Mouse (Mus musculus): ENCODE measurements around the gene Pard3.
A peak's percentile ranks its signal among the peaks of the same experiment; 100 is the strongest.

Gene Pard3

DNA sequence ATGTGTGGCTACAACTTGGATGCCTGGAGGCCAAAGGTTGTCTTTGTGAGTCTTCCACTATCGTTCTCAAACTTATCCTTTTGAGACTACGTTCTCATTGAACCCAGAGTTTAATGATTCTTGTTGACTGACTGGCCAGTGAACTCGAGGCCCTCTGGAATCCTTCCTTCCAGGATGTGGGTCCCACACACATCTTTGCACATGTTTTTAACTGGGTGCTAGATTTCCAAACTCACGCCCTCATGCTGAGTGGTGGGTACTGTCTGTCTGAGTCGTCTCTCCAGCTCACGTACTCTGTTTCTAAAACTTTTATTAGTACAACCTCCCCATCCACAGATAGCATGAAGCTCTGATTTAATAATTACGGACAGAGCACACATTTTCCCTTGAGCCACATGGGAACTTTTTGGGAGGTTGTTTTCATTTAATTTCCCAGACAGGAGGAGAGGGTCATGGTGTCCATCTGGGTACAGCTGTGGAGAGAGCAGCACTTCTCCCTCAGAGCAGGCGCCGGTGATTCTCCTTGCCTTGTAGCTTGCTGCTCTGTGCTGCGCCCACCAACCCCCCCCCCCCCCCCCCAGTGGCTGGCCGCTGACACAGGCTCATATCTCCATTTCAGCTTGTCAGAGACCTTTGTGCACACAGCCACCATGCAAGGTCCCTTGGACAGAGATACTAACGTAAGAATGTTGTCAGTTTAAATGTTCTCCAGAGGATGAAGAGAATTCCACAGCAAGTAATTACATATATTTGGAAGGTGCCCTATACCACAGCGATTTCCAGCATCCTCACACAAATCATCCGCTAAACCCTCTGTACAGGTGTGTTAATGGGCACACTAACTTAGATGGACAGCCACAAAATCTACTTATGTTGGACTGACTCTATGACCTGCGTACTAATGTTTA lies 165.9 kb downstream of the Pard3 start:
- DNase-seq (ENCODE audit: low read depth, low spot score): no peak

DNA sequence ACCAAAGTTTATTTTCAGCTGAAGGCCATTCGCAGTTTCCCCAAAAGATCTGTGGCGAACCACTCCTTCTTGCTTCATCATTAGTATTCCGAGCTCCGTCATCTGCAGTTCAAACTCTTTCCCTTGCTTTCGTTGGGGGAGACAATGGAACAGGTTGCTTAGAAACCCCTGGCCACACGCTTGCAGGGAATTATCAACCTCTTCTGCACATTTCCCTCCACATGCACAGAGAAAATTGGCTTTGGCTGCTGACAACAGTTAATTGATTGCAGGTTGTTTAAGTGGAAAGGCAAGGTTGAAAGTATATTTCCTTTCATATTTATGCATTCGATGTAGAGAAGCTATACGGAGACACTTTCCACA lies 166.5 kb downstream of the Pard3 start:
- no peak for DNase-seq (ENCODE audit: low read depth, low spot score)

DNA sequence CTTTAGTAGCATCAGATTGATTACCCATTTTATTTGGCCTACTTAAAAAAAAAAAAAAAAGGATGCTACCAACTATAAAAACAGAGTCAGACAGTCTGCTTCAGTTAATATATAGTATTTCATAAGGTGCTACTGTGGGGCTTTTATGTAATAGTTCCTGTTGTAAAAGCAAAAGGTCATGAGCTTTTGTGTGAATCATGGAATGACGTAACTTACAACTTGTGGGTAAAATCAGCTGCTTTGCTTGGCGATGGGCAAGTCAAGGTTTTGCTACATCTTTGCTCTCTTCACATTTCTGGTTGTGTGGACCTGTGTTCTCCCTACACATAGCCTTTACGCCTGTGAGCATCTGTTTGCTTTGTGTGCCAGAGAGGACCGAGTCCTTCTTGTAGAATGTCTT lies 179.7 kb downstream of the Pard3 start:
- DNase-seq (ENCODE audit: low read depth, low spot score): no peak

DNA sequence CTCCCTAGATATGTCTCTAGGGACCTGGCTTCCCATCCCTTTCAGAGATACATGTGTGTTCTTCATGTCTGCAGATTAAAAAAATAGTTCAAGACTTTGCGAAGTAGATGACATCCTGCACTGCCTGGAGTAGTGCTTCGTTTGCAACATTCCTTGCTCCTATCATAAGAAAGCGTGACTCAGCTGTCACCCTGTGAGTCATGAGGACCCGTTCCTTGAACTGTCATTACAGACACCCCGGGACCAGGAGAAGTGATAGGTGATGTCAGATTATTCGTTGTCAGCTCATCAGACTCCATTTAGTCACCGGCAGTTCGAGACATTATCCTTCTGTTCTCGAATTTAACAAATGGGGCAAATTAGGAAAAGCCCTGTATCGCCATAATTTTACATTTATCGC lies 180.1 kb downstream of the Pard3 start:
- DNase-seq (ENCODE audit: low read depth, low spot score): no peak

DNA sequence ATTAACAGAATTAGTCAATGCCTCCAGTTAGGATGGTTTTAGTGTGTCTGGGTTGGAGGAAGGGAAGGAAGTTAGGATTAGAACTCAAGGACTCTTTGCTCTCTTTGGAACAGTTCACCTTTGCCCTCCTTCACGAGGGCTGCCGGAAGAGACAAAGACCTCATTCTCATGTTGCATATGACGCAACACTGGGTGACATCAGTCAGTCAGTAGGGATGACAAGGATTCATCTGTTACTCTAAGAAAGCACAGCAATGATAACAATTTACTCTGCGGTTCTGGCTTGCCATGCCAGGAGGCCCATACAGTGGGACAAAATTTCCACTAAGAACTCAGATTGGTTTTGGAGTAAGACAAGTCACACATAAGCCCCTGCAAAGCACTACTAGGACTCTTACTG lies 187.1 kb downstream of the Pard3 start:
- no peak for DNase-seq (ENCODE audit: low read depth, low spot score)

DNA sequence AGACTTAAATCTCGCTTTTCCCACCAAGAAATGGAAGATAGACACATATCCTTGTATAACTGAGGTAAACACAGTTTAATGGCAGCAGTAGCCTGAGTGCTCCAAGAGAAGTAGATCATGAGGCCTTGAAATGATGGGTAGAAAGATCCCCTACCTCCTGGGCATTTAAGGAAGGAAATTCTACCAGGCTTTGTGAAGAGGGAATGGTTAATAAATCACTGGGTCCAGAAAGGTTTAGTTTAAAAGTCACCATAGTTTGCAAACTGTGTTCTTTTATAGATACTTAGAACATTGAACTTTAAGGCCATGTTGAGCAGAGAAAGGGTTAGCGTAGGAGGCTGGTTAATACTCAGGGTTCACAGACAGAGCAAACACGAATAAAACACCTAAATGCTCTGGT lies 187.8 kb downstream of the Pard3 start:
- no peak for DNase-seq (ENCODE audit: low read depth, low spot score)

DNA sequence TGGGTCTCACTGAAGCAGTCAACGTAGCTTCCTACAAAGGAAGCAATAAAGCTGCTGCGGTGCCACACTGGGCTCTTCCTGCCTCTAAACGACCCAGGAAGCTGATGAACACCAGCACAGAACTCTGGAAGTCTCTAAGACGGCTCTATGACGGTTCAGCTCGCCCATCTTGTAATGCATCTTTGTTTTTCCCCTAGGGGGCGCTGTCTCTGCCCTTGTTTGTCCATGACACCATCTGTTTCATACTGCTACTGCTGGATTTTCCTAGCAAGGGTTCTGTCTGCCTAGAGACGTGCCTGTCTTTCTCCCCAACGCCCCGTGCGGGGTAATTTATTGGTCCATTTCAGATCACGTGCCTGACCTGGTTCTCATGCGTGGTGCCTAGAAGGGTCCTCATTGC lies 188.3 kb downstream of the Pard3 start:
- DNase-seq (ENCODE audit: low read depth, low spot score): peak; percentile 40

DNA sequence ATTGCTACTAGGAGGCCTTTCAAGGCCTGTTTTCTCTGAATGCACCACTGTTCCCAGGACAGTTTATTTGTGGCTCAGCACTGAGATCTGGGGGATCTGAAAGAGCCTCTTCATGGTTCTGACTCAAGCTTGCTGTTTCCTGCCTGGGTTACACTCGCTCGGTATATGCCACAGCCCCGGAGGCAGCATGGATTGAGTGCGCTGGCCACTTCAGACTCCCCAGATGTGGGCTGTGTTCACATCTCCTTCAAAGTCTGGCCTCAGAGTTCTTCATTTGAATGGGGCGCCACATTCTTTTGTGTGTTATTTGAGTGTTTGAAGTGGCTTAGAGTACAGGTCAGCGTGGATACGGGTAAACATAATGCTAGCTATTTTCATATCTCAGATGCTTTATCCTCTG lies 190.9 kb downstream of the Pard3 start:
- no peak for DNase-seq (ENCODE audit: low read depth, low spot score)

DNA sequence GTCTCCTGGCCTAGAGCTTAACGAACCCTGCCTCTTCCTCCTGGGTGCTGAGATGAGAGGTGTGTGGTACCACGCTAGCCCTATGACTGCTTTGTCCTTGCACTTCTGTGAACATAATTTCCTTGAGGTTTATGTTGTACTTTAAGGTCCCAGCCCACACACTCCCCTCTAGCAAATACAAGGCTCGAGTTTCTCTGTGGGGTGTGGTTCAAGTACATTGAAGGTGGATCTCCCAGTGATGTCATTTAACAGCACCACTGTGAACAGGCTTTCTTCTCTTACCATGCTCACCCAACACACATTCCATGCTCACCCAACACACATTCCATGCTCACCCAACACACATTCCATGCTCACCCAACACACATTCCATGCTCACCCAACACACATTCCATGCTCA lies 193.4 kb downstream of the Pard3 start:
- no peak for DNase-seq (ENCODE audit: low read depth, low spot score)

DNA sequence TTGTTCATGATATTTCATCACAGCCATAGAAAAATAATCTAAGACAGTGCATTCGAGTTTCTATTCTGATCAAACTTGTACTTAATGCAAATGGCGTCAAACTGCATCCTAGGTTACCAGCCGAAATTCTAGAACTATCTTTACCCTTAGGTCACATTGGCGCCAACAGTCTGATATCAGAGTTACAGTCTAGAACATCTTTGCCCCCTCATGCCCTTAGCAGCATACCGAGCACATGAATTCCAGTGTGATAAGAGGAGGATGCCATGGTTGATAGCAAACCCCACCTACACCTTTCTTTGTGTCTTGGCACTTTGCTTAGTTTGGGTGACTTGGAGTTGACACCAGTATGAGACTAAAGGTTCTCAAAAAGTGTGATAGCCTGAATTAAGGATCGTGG lies 197.4 kb downstream of the Pard3 start:
- no peak for DNase-seq (ENCODE audit: low read depth, low spot score)

DNA sequence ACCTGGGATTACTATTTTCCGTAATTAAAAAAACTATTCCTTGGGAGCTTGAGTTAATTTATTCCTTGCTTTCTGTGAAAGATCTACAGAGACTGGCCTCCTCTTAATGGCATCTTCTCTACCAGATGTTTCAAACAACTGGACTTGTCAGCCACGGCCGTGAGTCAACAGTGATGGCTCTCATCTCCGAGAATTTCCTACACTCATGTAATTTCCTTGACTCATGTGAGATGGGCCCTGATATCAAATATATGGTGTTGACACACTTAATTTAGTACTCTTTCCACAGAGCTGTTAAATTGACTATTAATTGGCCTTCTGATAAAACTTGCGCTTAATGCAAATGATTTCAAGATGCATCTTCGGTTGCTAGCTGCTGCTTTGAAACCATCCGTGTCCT lies 198.3 kb downstream of the Pard3 start:
- DNase-seq (ENCODE audit: low read depth, low spot score): no peak

DNA sequence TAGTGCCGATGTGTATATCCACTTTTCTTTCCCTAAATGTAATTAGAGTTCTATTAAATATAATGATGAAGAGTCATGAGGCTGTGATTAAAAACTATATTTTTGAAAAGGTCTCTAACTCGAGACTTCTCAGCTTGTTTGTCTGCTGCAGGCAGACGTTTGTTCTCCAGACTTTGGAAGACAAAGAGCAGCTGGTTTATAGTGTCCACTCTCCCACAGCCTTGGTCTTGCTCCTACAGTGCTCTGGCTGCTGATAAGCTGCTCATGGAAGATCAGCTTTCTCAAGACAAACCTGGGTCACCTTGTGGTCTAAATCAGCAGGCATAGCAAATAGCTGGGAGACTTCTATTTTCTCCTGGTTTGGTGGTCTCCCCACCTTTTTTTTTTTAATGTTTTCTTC lies 198.7 kb downstream of the Pard3 start:
- no peak for DNase-seq (ENCODE audit: low read depth, low spot score)

DNA sequence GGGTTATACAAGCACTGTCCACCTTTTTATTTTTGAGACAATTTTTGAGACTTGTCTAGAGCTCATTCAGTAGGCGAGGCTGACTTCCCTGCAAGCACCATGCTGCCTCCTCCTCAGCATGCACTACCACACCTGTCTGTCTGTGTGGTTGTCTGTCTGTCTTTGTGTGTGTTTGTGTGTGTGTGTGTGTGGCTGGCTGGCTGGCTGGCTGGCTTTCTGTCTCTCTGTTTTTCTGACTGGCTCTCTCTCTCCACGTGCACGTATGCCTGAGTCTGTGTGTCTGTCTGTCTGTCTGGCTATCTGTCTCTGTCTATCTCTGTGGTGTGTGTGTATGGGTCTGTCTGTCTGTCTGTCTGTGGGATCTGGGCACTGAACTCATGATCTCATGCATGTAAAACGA lies 199.2 kb downstream of the Pard3 start:
- no peak for DNase-seq (ENCODE audit: low read depth, low spot score)

DNA sequence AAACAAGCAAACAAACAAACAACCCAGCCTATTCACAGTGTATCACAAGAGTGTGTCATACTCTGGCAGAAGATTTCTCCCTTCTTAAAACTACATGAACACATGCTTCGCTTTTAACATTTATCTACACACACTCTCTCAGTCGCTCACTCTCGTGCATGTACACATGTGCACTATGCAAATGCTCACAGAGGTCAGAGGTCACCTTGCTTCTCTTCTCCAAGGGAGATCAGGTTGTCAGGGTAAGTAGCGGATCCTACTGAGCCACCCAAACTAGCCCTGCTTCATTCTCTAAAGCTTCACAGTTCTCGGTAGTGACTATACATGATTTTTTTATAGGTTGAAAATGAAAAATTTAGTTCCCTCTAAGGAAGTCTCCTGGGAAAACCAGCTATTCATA lies 199.8 kb downstream of the Pard3 start:
- no peak for DNase-seq (ENCODE audit: low read depth, low spot score)

DNA sequence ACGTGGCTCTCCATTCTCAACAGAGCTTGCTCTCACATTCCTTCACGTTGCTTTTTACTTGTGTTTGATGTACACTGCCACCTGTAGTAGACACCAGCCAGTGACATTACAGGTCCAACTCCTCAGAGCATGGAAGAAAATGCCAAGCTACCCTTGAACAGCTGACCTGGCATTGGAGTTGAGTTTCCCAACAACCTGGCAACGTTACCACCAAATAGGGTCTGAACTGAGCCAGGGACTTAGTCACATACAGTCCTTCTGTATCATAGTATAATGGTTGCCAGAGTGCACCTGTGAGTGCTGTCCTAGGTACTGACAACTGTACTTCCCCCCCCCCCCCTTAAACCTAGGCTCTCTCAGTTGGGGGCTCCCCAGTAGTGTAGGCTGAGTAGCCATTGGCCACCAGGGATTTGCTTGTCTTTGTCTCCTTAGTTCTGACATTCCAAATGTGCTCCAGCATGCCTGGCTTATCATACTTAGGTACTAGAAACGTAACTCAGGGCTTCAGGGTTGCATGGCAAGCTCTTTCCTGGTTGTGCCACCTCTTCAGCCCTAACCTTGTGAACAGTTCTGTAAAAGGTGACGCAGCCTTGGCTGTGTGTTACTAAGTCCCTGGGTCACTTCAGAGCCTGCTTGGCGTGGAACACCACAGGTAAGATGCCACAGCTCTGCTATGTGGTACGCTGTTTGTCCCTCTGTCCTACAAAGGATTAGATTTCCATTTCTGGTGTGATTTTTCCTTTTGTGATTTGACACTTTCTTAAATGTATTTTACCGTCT lies 201.2 kb downstream of the Pard3 start:
- no peak for DNase-seq (ENCODE audit: low read depth, low spot score)

DNA sequence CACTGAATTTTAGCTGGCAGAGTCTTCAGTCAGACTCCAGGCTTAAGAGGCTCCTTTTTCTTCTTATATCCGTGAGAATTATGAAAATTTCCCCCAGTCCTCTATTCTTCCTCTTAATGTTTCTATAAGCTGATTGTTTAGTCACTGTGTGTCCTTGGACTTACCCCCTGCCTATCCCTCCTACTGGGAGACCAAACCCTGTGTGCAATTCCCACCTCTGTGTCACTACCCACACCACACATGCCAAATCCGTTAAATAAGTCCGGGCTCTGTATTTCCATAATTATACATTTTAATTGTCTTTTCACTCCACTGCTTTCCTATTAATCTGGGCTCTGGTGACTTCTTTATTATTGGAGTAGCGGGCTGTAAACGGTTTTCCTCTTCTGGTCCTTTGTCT lies 203.1 kb downstream of the Pard3 start:
- DNase-seq (ENCODE audit: low read depth, low spot score): no peak

DNA sequence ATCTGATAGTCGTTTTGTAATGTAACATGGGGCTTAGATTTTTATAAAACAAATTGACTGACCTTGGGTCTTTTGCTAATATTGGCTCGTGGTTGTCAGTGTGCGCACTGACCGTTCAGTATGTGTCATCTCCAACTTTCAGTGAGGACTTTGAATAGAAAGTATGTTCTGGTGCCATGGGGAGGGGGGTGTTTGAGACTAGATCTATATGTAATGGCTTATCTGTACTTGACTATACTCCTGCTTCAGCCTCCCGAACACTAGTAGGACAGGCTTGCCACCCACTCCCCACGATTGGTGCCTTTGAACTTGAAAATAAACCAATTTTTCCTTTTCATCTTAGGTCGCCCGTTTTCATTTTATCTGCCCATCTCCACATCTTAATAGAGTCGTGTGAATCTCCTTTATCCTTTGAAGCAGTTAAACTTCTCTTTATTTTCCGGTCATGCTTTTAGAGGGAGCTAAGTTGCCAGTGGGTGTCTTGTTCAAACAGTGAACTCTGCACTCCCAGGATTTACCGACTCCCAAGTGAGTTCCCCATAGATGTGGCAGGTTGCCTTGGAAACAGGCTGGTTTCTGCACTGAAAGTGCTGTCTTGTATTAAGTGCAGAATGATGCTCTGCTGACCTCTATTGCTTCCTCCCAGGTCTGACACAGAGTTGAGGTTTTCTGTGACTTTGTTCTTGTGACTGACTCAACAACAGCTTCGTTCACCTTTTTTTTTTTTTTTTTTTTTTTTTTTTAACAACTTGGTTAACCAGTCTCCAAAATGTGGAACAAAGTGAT lies 204.7 kb downstream of the Pard3 start:
- no peak for DNase-seq (ENCODE audit: low read depth, low spot score)

DNA sequence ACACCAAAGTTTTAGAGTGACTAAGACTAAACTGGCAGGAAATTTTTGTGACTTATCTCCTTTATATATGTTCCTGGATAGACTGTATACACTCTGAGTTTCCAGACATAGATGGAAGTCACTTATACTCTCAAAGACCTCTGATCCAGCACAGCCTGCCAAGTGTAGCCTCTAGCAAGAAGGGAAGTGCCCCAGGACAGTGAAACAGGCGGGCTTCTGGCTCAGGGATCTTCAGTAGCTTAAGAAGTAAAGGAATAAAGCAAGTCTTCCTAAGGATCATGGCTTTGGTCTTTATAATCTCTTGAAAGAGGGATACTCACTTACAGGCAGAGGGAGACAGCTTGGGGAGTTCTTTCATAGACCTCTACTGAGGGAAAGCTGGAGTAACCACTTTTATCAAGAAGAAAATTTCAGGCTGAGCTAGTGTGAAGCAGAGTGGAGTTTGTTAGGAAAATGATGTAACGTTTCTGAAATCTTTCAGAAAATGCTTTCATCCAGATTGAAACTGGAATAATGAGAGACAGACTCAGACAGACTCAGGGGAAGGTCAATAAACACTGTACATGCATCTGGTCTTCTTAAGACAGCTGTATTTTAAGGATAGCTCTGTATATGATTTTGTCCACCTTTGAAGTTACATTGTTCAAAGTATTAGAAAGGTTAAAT lies 205.5 kb downstream of the Pard3 start:
- no peak for DNase-seq (ENCODE audit: low read depth, low spot score)

DNA sequence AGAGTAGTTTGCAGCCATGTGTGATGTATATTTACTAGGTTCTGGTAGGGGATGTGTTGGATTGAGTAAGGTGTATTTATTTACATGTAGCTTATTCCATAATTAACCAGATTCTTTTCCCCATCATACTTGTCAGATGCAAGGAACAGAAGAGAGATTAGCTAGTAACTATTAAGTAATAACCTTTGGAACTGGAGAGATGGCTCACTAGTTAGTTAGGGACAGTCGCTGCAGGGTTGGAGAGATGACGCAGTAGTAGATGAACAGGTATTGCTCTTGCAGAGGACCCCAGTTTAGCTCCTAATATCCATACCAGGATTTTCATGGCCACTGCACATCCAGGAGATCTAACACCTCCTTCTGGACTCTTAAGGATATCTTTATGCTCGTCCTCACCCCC lies 207.5 kb downstream of the Pard3 start:
- DNase-seq (ENCODE audit: low read depth, low spot score): no peak

DNA sequence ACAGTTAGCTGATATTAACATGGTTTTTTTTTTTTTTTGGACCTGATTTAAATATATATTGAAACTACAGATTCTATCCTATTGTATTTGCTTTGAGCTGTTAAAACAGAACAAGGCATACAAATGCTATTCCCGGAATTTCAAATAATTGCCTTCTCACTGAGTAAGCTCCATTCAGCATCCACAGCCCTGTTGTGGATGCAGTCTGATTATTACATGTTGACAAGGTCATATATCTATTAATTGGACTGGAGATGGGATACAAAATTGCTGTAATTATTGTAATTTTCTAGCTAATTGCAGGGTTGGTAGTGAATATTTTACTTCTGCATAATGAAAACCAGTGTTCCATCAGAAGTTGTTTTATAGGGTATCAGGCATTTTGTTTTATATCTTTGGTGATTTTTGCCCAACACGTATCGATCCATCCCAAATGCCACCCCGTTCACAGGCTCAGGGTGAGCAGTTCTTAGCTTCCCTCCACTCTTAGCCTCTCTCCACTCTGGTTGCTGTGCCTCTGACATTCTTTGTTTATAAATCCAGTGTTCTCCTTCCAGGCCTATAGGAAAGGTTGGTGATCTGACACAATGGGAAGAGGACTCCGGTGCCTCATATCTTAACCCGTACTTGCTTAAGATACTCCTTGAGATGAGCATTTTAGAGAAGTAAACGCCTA lies 216.7 kb downstream of the Pard3 start:
- DNase-seq (ENCODE audit: low read depth, low spot score): no peak

DNA sequence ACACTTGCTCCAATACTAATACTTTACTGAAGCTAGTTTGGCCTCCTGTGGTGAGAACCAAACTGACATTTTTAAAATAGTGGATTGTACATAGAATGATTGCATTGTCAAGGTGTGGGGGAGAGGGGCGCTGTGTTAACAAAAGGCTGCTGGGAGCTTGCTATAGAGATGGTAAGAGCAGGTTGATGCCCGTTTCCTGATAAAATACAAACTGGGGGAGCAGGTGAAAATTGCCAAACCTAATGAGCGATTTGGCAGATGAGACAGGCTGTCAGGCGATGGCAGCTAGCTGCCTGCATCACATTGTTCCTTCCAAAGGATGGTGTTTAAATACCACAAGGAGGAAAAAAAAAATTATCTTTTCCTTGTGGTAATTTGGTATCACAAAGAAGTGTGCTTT lies 217.3 kb downstream of the Pard3 start:
- no peak for DNase-seq (ENCODE audit: low read depth, low spot score)

Data from WW6 (cell line).